Mouse (Mus musculus) embryonic fibroblast, embryonic 13.5 days (primary cell): ENCODE results near the gene Slfn5.

Source experiments
- CTCF ChIP-seq: IDR thresholded peaks from 2 replicates; pipeline ENCODE4 v1.5.1; 2011; ENCODE audit warnings: mild to moderate bottlenecking, control low read depth, low read length, moderate library complexity, borderline replicate concordance; ENCODE audit not compliant: insufficient read depth
- POLR2A ChIP-seq: IDR thresholded peaks from 2 replicates; pipeline ENCODE4 v1.6.1; 2011; ENCODE audit warnings: low read depth, mild to moderate bottlenecking, control low read depth, low read length, moderate library complexity

GRCm38 (mm10) chr11:83013356-83013755 lies 62.2 kb downstream of the Slfn5 start:
- TF ChIP-seq POLR2A: no peak
- no peak for TF ChIP-seq CTCF
